Mouse (Mus musculus) cortical plate, adult 2 months (tissue): ENCODE measurements around the gene Serpinb2.

Experiments used
- CTCF ChIP-seq: fragments of 200-500 bp; IDR thresholded peaks from 2 replicates; pipeline ENCODE4 v1.5.1; 2011; ENCODE audit warnings: mild to moderate bottlenecking, control low read depth, low read length; ENCODE audit not compliant: insufficient read depth; ENCODE audit errors: extremely low read depth
- POLR2A ChIP-seq: fragments of 200-500 bp; IDR thresholded peaks from 2 replicates; pipeline ENCODE4 v1.6.1; 2011; ENCODE audit warnings: mild to moderate bottlenecking, low read length, control low read depth; ENCODE audit not compliant: insufficient read depth; ENCODE audit errors: extremely low read depth

GRCm38 (mm10) chr1:107565644-107566043 lies 54.4 kb downstream of the Serpinb2 start:
- TF ChIP-seq CTCF (no peak), POLR2A (no peak)
